Mouse (Mus musculus) thymus, postnatal 0 days (tissue): ENCODE results near the gene Rtp4. TPM values are rescaled to one million over a fixed set of nuclear protein-coding genes. Genes with fewer than 3 reads are reported as not detected.

Source experiments
- DNase-seq: peaks from one replicate; pipeline ENCODE4 v3.0.0-alpha.2; 2015; ENCODE audit warnings: low spot score
- polyA plus RNA-seq: library from polyadenylated mRNA; unstranded; fragments of >200 nt; fragmentation: Nextera tagmentation; extraction: Ambion mirVana; gene quantifications from 2 replicates; pipeline ENCODE4 v1.2.1, GENCODE M21; 2015

Rtp4 gene
- polyA plus RNA-seq, 1 experiment from 2014 or later: 76.3 TPM

- no peak for DNase-seq
Observed at GRCm38 (mm10) chr16:23568369-23568958, 48.4 kb downstream of the Rtp4 start.

- no peak for DNase-seq
Observed at GRCm38 (mm10) chr16:23574561-23574960, 54.5 kb downstream of the Rtp4 start.

GRCm38 (mm10) chr16:23591119-23592105, 71.3 kb downstream of the Rtp4 start:
- DNase-seq: no peak

GRCm38 (mm10) chr16:23592501-23592900, 72.4 kb downstream of the Rtp4 start:
- DNase-seq: no peak

DNA sequence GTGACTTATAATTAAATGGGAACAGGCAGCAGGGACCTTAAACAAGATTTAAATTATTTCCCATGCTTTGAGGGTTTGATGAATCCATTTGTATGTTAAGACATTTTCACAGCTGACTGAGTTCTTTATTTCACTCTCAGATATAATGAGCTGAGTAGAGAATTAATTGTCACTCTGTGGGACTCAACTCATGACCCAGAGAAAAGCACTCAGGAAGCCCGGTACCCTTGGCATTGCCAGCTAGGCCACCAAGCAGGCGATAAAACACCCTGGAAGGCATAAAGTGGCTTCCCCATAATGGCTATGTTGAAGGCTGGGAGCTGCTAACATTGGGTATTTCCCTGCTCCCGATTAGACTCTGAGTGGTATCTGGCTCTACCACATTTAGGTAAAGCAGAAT, 76.6 kb downstream of the Rtp4 start:
- no peak for DNase-seq

GRCm38 (mm10) chr16:23597968-23598367, 77.9 kb downstream of the Rtp4 start:
- DNase-seq: no peak

DNA sequence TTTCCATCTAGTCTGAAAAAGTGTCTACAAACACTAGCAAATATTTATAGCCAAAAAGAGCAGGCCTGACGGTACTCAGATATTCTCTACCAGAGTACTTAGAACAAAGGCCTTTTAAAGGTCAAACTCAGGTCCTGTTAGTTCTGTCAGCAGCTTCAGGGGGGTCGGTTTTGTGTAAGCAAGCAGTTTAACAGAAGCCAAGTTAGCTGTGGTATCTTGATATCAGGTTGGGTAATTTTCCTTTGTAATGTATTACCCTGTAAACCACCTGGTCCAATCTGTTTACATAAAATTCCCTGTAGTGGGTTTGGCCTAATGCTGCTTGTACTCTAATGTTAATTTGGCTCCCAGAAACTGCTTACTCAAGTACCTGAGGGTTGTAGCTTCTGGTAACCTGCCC, 86.1 kb downstream of the Rtp4 start:
- DNase-seq: no peak

GRCm38 (mm10) chr16:23606651-23607050, 86.6 kb downstream of the Rtp4 start:
- DNase-seq: no peak

- DNase-seq: no peak
Observed at GRCm38 (mm10) chr16:23607911-23608410, 87.9 kb downstream of the Rtp4 start.

DNA sequence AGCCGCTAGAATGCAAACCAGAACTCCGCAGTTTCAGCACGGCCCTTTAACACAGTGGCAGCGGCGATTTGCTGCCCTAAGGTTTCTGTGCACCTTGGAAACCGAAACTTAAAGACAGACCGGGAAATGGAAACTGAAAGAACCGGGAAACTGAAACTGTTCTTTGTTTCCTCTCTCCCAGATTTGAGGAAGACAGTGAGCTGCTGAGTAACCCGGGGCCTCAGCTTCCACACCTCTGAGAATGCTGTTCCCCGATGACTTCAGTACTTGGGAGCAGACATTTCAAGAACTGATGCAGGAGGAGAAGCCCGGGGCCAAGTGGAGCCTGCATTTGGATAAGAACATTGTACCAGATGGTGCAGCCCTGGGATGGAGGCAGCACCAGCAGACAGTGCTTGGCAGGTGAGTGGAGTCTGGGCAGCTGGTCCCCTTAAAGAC, 89.7 kb downstream of the Rtp4 start:
- DNase-seq: peak; percentile 56

DNA sequence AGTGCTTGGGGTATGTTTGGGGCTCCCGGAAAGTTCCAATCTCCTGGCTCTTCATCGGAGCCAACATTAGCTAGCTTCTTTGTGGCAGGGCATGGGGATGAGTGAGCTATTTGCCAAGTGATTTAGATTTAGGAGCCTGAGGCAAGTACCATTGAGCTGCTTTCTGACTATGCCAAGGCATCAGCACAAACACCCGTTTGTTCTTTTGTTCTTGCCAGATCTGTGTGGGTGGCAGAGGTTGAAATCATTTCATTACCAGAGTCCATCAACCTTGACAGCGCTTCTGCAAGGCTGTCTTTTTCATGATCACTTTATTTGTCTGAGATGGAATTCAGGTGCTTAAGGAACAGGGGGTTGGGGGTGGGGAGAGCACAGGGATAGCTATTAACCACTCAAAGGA, 104.1 kb downstream of the Rtp4 start:
- no peak for DNase-seq

DNA sequence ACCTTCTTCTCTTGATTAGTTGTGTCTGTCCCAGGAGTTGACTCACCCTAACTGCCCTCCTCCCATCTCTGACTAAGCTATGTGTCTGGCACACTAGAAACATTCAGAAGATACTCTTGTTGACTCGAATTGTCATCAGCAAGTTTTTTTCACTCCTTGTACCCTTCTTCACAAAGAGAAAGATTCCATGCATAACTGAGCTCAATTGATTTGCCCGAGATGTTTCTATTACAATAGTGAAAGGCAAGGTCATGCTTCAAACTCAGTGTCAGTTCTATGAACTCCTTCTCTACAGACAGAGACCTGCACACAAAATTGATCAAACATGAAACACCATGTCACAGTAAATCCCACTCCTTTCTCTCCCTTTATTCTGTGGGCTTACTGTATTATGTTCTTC, 111.4 kb downstream of the Rtp4 start:
- no peak for DNase-seq

DNA sequence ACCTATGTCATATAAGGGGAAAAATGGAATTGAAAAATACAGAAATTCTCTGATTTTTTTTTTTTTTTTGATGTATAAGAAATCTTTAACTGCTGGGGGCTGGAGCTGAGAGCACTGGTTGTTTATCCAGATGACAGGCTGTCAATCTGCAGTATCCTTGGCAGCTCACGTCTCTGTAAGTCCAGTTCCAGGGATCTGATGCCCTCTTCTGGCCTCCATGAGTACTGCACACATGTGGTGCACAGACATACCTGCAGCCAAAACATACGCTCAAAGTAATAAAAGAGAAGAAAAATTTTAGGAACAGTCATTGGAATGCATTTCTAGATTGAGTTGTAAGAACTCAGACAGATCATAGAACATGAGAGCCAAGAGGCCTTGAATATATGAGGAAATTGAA, 112.6 kb downstream of the Rtp4 start:
- no peak for DNase-seq

DNA sequence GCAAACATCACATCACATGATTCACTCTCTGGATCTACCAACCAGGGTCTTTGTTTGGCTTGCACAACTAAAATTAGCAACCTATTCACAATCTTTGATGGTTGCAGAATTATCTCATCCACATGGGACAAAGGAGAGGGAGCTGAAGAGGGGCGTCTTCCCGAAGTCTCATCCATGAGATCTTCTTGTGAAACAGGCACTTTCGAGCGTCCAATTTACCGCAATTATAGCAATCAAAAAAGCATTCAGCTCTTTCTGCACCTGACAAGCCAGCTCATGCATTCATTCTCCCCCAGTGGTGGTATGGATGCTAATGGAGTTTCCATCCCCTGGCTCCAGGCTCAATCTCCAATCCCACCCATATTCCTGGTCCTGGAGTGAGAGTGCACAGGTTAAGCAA, 132.9 kb downstream of the Rtp4 start:
- no peak for DNase-seq

DNA sequence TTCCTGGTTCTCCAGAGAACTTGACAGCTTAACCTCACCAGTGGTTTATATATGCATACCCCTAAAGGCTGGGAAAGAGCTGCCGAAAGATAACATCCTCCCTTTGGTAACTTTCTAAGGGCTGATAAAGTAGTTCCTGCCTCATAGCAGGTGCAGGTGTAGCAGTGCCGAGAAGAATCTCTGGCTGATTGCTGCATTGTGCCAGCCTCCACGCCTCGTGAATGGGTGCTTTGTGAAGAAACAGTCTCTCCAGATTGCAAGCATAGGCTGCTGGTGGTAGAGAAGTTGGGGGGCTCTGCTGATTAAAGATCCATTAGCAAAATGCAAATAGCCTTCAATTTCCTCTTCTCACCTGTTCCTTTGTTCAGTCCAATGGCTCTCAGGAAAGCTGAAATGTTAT, 133.4 kb downstream of the Rtp4 start:
- no peak for DNase-seq

DNA sequence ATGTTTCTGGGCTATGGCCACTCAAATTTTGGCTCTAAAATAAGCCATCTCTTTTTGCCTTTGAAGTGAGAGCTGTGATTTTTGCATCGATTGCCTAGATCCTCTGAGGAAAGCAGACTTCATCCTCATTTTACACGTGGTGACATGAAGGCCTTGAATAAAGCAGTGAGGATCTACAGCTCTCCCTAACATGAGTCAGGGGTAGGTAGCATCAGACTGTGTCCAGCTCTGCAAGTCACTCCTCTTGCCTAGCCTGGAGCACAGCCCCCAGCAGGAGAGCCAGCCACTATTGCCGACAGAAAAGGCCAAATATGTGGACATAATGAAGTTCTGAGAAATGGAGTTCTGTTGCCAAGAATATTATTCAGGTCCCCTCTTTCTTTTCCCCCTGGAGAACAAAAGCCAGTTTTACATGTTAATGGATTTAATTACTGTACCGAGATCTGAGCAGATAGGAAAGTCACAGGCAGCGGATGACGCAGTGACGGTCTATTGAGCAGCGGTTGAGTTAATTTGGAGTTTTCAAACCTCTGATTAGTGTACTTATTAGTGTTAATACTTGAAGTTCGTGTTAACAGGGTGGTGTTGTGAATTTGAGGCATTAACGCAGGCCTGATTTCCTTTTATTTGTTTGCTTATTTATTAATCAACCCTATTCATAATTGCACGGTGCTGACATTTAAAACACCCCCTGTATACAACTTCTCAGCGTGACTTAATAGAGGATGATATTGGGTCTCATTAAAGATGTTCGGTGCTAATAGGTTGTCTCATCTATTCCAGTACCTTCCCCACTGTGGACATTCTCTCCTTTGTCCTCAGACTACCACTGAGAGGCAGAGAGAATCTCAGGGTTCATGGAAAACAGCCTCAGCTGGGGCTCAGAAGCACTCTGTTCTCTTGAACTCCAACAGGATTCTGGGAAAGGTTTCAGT, 139.8 kb downstream of the Rtp4 start:
- DNase-seq: no peak

Other genes with a start within 250 kb of the Rtp4 start
- not detected in 2 replicates for gene Rtp1, start 91.2 kb upstream of the Rtp4 start, polyA plus RNA-seq
- 0.17 and 0.26 TPM in 2 replicates for gene Masp1, start 524 bp downstream of the Rtp4 start, polyA plus RNA-seq